In genomic region chr11:22684576-22684975, GRCm38 (mm10) we compare ENCODE assay signal across 17 mouse cellular contexts.
"Had no signal": no experiment of that assay in that cellular context is flagged by ENCODE, and none has a peak within 500 bp of the region (broad histone marks: within the 10 kb centered on the region; RNA-seq: fewer than 3 reads in every experiment).

No protein-coding gene starts in this region.

- ATAC-seq: liver, embryonic 12.5 days had no signal

- DNase-seq: kidney, postnatal 36 days; liver; lung, adult 18-20 months; lung, postnatal 10 days; lung, postnatal 36 days; midbrain, embryonic 14.5 days; right cerebral cortex, postnatal 25 days; spleen, adult 18-20 months; thymus, postnatal 36 days had no signal

- H3K4me1 ChIP-seq: limb, embryonic 10.5 days; limb, embryonic 13.5 days; liver, embryonic 12.5 days; liver, embryonic 15.5 days; lung, embryonic 15.5 days; stomach, embryonic 15.5 days had no signal

- H3K27me3 ChIP-seq: limb, embryonic 13.5 days; liver, embryonic 12.5 days; liver, embryonic 15.5 days; lung, embryonic 15.5 days; stomach, embryonic 15.5 days had no signal

- H3K4me3 ChIP-seq: limb, embryonic 10.5 days; limb, embryonic 13.5 days; liver, embryonic 12.5 days; liver, embryonic 15.5 days; lung, embryonic 15.5 days; stomach, embryonic 15.5 days had no signal

- H3K36me3 ChIP-seq: limb, embryonic 10.5 days; limb, embryonic 13.5 days; liver, embryonic 12.5 days; liver, embryonic 15.5 days; lung, embryonic 15.5 days; stomach, embryonic 15.5 days had no signal

- H3K9ac ChIP-seq: limb, embryonic 13.5 days; liver, embryonic 12.5 days; liver, embryonic 15.5 days; lung, embryonic 15.5 days; stomach, embryonic 15.5 days had no signal

- H3K9me3 ChIP-seq: limb, embryonic 10.5 days; limb, embryonic 13.5 days; liver, embryonic 12.5 days; liver, embryonic 15.5 days; lung, embryonic 15.5 days; stomach, embryonic 15.5 days had no signal

- H3K27ac ChIP-seq: kidney, postnatal 0 days; limb, embryonic 10.5 days; limb, embryonic 13.5 days; liver, embryonic 12.5 days; liver, embryonic 15.5 days; lung, embryonic 15.5 days; stomach, embryonic 15.5 days had no signal

- H3K4me2 ChIP-seq: limb, embryonic 13.5 days; liver, embryonic 12.5 days; liver, embryonic 15.5 days; lung, embryonic 15.5 days; midbrain, embryonic 11.5 days; stomach, embryonic 15.5 days had no signal
